Comparison of ENCODE assay signal across 26 mouse cellular contexts in the genomic region with DNA sequence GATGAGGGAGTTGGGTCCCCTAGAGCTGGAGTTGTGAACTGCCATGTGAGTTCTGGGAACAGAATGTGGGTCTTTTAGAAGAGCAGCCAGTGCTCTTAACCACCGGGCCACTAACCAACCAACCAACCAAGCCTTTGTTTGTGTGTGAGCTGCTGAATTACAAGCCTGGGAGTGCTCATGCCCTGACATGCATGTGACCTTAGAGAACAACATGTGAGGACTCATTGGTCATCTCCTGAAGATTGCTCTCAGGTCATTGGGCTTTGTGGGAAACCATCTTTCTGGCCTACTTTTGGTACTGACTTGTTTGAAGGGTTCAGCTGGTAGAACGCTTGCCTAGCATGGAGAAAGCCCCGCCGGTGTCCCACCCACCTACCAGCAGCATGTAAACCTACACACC.
"Had no signal": no experiment of that assay in that cellular context is flagged by ENCODE, and none has a peak within 500 bp of the region (broad histone marks: within the 10 kb centered on the region; RNA-seq: fewer than 3 reads in every experiment).

No protein-coding gene starts in this region.

- H3K4me3 ChIP-seq: gastrocnemius, adult 2 months; heart, embryonic 10.5 days; heart, embryonic 12.5 days; hindbrain, embryonic 10.5 days; hindbrain, embryonic 12.5 days; intestine, embryonic 15.5 days; layer of hippocampus, adult 2 months; left cerebral cortex, adult 2 months; limb, embryonic 10.5 days; limb, embryonic 12.5 days; liver, embryonic 12.5 days had no signal

- H3K9me3 ChIP-seq: intestine, embryonic 15.5 days had no signal

- ATAC-seq: hindbrain, embryonic 16.5 days; inflammation-experienced regulatory T-cells, adult 6 months; intestine, embryonic 15.5 days; intestine, postnatal 0 days; liver, embryonic 12.5 days had no signal

- H3K9ac ChIP-seq: heart, embryonic 12.5 days; hindbrain, embryonic 12.5 days; hindbrain, embryonic 14.5 days; intestine, embryonic 15.5 days; limb, embryonic 12.5 days; liver, embryonic 12.5 days; liver, embryonic 14.5 days had no signal

- DNase-seq: gastrocnemius, adult 2 months; gastrocnemius, postnatal 10 days; gastrocnemius, postnatal 25 days; heart, adult 18-20 months; heart, postnatal 10 days; heart, postnatal 4 days; kidney, adult 18-20 months; kidney, adult 8-10 months; kidney, postnatal 10 days; kidney, postnatal 25 days; kidney, postnatal 4 days had no signal

- H3K4me2 ChIP-seq: heart, embryonic 12.5 days; hindbrain, embryonic 12.5 days; hindbrain, embryonic 14.5 days; intestine, embryonic 15.5 days; limb, embryonic 12.5 days; liver, embryonic 12.5 days had no signal

- H3K27me3 ChIP-seq: heart, embryonic 12.5 days; hindbrain, embryonic 12.5 days; intestine, embryonic 15.5 days; limb, embryonic 12.5 days; liver, embryonic 12.5 days had no signal

- H3K4me1 ChIP-seq: heart, embryonic 10.5 days; heart, embryonic 12.5 days; hindbrain, embryonic 10.5 days; hindbrain, embryonic 12.5 days; intestine, embryonic 15.5 days; limb, embryonic 10.5 days; limb, embryonic 12.5 days had no signal

- H3K27ac ChIP-seq: gastrocnemius, adult 2 months; heart, embryonic 10.5 days; hindbrain, embryonic 10.5 days; hindbrain, embryonic 12.5 days; hindbrain, embryonic 14.5 days; intestine, embryonic 15.5 days; layer of hippocampus, adult 2 months; left cerebral cortex, adult 2 months; limb, embryonic 10.5 days; limb, embryonic 12.5 days; liver, embryonic 12.5 days; liver, embryonic 14.5 days had no signal
